Mouse (Mus musculus): ENCODE measurements at regions not wholly inside any gene's neighbourhood (a gene's known extent, or its start where the extent isn't known, plus 50 kb on each side); places are given as distances from the start of the nearest gene placed in this dataset.

DNA sequence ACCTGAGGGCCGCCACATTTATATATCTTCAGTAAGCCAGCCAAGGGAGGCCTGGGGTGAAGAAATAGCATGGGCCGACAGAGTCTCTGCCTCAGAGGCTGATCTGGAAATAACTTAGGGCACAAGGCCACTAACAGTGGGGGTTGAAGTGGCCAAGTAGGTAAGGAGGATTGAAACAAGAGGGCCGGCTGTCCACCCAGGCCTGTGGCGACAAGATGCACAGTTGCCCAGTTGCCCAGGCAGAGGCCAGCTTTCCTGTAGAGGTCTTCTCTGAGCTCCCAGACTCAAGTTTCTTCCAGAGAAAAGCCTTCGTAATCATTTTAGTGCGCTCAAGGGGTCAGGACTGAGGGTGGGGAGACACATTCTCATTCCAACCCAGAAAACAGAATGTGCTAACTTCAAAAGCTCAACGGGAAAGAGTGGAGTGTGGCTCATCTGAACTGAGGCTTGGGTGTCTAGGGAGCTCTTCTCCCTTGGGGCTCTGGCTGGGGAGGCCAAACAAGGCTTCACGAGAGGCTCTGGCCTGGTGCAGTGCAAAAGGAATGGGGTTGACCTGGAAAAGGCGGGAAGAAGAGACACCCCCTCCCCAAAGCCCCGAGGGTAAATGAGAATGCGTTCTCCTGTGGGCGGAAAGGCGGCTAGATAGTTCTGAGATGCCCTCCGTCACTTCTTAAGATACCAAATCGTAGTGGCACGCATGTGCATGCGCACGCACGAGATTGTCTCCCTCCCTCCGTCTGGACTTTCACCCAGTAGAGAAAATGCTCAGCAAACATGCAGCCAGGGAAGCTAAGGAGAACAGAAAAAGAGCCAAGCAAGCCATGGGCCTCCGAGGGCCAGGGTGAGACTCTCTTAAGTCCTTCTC is 112.7 kb upstream of the Lemd2 start:
- TF ChIP-seq POLR2A (IDR thresholded peaks at IDR 0.05; ENCODE audit: borderline replicate concordance, low read depth, low read length): no peak
- no peak for TF ChIP-seq CTCF (IDR thresholded peaks at IDR 0.05; ENCODE audit: low read depth, low read length)

All from bone marrow macrophage, adult 2 months (primary cell).